Mouse (Mus musculus) kidney, embryonic 14.5 days (tissue): ENCODE data around the gene Lrrc38. TPM values are rescaled to one million over a fixed set of nuclear protein-coding genes. Genes with fewer than 3 reads are reported as not detected.

Source experiments
- ATAC-seq: fragments of 200-750 bp; cut with Nextera tagmentation; 2 replicates; pipeline ENCODE4 v1.8.0; 2017; ENCODE audit warnings: moderate number of reproducible peaks, mild to moderate bottlenecking, moderate TSS enrichment, moderate library complexity; ENCODE audit not compliant: low FRiP score, low TSS enrichment
- H3K27ac ChIP-seq: fragments of 300-500 bp; sonication (generic); 2 replicates; pipeline ENCODE4 v1.5.1; 2014; ENCODE audit warnings: low read depth, mild to moderate bottlenecking, low read length, moderate library complexity, mixed read lengths
- H3K27me3 ChIP-seq: fragments of 300-500 bp; sonication (generic); 2 replicates; pipeline ENCODE4 v1.6.1; 2014; ENCODE audit warnings: mild to moderate bottlenecking, low read length; ENCODE audit not compliant: control insufficient read depth, insufficient read depth
- H3K36me3 ChIP-seq: fragments of 300-500 bp; sonication (generic); 2 replicates; pipeline ENCODE4 v1.6.1; 2014; ENCODE audit warnings: low read length, mixed read lengths; ENCODE audit not compliant: control insufficient read depth, insufficient read depth
- H3K4me1 ChIP-seq: fragments of 300-500 bp; sonication (generic); 2 replicates; pipeline ENCODE4 v1.6.1; 2014; ENCODE audit warnings: low read length, mixed read lengths; ENCODE audit not compliant: control insufficient read depth, insufficient read depth
- H3K4me2 ChIP-seq: fragments of 300-500 bp; sonication (generic); replicated peaks from 2 replicates; pipeline ENCODE4 v1.6.1; 2014; ENCODE audit warnings: low read depth, mild to moderate bottlenecking, low read length
- H3K4me3 ChIP-seq: fragments of 300-500 bp; sonication (generic); 2 replicates; pipeline ENCODE4 v1.5.1; 2014; ENCODE audit warnings: mild to moderate bottlenecking, low read length
- H3K9ac ChIP-seq: fragments of 300-500 bp; sonication (generic); 2 replicates; pipeline ENCODE4 v1.6.1; 2014; ENCODE audit warnings: low read depth, mild to moderate bottlenecking, low read length, moderate library complexity
- H3K9me3 ChIP-seq: fragments of 300-500 bp; sonication (generic); 2 replicates; pipeline ENCODE4 v1.6.1; 2016; ENCODE audit warnings: low read length; ENCODE audit not compliant: control insufficient read depth
- WGBS: fragments of 180-500 bp; shearing (Covaris S2); extraction: QIAGEN DNeasy Blood & Tissue Kit; methylation state at CpG from one replicate; pipeline ENCODE4 v1.1.7; 2014; 5-methylcytosine and 5-hydroxymethylcytosine counted together
- polyA plus RNA-seq: library from polyadenylated mRNA; unstranded; fragments of >200 nt; fragmentation: Nextera tagmentation; extraction: Ambion mirVana; gene quantifications from 2 replicates; pipeline ENCODE4 v1.2.1, GENCODE M21; 2014

Gene Lrrc38
- polyA plus RNA-seq, 1 experiment from 2014 or later = not detected

DNA sequence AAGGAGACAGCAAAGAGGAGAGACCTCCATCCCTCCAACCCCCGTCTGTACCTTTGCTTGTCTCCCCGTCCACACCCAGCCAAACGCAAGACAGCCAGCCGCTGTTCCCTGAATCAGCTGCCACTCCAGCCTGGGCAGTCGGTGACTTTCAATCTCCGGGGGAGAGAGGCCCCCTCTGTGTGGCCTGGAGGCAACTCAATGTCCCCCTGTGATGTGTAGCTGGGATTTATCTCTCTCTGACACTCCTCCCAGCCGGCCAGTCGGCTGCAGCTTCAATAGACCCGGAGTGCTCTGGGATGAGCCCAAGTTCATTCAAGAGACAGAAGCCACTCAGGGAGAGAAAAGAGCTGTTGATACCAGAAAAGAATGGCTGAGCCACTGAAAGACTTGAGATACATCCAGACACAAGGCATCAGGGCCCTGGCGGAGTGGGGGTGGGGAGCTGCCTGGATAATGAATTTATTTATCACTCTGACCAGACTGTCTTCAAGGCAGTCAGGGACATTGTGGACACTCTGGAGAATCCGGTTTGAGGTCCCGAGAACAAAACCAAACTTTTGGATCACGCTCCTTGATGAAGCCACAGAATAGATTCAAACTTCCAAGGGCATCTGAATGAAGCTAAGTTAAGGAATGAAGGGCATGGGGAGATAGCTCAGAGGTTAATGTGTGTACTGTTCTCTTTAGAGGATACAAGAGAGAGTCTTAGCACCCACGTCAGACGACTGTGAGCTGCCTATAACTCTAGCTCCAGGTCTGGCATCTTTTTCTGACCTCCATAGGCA, 30.6 kb downstream of the Lrrc38 start:
- H3K4me1 ChIP-seq = no peaks in the 10 kb centered on the region
- no peak overlapping the region for H3K4me3 ChIP-seq
- H3K9ac ChIP-seq = no peak overlapping the region
- no peaks in the 10 kb centered on the region for H3K9me3 ChIP-seq
- H3K27ac ChIP-seq = no peak overlapping the region
- H3K36me3 ChIP-seq = no peaks in the 10 kb centered on the region
- 0 out of 2 replicates have a peak, but pooled peaks have one; percentile 28 for ATAC-seq
- H3K4me2 ChIP-seq = no peak overlapping the region
- peaks cover 8% of the 10 kb centered on the region; the same call in 1 of the 2 replicates for H3K27me3 ChIP-seq
- 28% methylated on average over 15 of the region's 15 CpGs for WGBS

DNA sequence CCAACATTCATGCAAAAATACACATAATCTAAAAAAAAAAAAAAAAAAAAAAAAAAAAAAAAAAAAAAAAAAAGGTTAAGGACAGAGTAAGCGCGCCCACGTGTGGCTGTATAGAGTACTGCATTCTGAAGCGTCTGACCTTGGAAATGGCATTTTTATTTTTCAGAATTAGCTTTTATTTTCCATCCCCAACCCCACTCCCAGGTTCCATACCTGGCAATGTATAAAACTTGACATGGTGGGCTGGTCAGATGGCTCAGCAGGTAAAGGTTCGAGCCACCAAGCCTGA, 31.1 kb downstream of the Lrrc38 start:
- H3K4me1 ChIP-seq = no peaks in the 10 kb centered on the region
- H3K27ac ChIP-seq = no peak overlapping the region
- H3K36me3 ChIP-seq = no peaks in the 10 kb centered on the region
- H3K4me2 ChIP-seq = no peak overlapping the region
- H3K9me3 ChIP-seq = no peaks in the 10 kb centered on the region
- WGBS = 0% methylated on average over 5 of the region's 5 CpGs
- no peak for ATAC-seq
- H3K9ac ChIP-seq = no peak overlapping the region
- peaks cover 8% of the 10 kb centered on the region; the same call in 1 of the 2 replicates for H3K27me3 ChIP-seq
- no peak overlapping the region for H3K4me3 ChIP-seq

DNA sequence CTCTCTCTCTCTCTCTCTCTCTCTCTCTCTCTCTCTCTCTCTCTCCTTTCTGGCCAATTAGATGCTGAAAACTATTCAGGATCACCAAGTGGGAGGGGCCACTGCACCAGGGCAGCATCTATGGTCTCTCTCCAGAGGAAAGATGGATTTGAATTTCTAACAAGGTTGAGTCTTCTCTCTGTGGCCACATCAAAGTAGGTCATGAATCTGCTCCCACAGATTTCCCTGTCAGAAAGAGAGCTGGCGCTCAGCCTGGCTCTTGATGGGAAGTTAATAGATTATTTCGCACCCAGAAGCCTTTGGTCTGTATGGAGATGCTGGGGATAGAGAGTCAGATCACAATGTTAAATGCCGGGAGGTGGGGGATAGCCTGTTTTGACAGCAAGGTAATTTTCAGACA, 32.6 kb downstream of the Lrrc38 start:
- no peaks in the 10 kb centered on the region for H3K9me3 ChIP-seq
- H3K4me3 ChIP-seq = no peak overlapping the region
- no peak for ATAC-seq
- no peaks in the 10 kb centered on the region for H3K36me3 ChIP-seq
- no peak overlapping the region for H3K4me2 ChIP-seq
- H3K27me3 ChIP-seq = peaks cover 8% of the 10 kb centered on the region; the same call in 1 of the 2 replicates
- H3K4me1 ChIP-seq = no peaks in the 10 kb centered on the region
- WGBS = 80% methylated on average over 3 of the region's 3 CpGs
- no peak overlapping the region for H3K9ac ChIP-seq
- no peak overlapping the region for H3K27ac ChIP-seq

DNA sequence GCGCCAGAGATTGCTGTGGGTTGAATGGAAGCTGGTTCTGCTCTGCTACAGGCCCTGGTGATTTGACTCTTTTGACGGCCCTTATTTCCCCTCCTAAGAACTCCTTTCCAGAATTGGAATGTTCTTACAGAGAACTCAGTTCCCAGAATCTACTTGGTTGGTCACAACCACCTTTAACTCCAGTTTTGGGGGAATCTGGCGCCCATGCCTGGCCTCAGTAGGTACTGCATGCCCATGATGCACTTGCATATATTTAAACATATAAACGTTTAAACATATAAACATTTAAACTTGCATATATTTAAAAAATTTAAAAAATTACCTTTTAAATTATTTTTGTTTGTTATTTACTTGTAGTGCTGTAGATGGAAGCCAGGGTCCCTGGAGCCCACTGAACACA, 34.1 kb downstream of the Lrrc38 start:
- no peaks in the 10 kb centered on the region for H3K4me1 ChIP-seq
- H3K27ac ChIP-seq = no peak overlapping the region
- no peaks in the 10 kb centered on the region for H3K9me3 ChIP-seq
- 47% methylated on average over 4 of the region's 4 CpGs for WGBS
- H3K27me3 ChIP-seq = peaks cover 8% of the 10 kb centered on the region; the same call in 1 of the 2 replicates
- no peak overlapping the region for H3K9ac ChIP-seq
- no peak for ATAC-seq
- H3K36me3 ChIP-seq = no peaks in the 10 kb centered on the region
- H3K4me2 ChIP-seq = no peak overlapping the region
- no peak overlapping the region for H3K4me3 ChIP-seq

DNA sequence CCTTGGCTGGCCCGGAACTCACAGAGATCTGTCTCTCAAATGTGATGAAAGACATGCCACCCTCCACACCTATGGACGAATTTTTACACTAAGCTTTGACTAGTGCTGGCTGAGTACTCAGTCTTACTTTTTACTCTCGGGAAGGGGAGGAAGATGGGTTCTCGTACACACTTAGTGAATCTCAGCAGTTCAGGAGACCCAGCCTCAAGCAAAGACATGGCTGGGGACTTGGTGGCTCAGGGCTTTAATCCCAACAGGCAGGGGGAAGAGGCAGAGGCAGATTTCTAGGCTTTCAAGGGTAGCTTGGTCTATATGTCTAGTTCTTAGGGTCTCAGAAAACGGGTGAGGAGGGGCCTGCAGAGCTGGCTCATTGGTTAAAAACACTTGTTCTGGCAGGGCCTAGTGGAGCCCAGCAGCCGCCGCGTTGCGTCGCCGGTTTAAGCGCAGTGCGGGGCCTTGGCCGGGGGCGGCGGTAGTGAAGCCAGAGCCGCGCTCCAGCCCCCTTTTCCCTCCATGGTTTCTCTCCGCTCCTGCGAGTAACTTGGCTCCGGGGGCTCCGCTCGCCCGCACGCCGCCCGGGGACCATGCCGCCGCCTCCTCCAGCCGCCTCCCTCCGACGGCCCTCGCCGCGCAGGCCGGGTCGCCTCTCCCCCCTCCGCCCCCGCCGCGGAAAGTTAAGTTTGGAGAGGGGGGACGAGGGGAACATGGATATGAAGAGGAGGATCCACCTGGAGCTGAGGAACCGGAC, 39.6 kb downstream of the Lrrc38 start:
- WGBS = 8% methylated on average over 36 of the region's 43 CpGs
- ATAC-seq = peak; percentile 93

DNA sequence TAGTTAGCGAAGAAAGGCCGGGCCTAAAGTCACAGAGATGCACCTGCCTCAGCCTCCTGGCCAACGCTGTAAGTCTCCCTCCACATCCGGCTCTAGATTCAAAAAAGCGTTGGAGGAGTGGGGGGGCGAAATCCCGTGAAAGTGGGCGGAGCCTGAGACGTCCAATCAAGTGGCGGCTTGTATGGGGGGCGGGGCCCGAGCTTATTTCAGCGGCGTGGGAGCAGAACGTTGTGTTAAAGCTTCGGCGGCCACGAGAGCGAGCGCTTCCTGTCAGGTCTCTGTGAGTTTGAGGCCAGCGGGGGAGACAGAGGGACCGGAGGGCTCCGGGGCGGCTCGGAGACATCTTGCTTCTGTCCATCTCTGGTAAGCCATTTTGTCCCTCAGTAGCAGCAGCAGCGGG, 44.6 kb downstream of the Lrrc38 start, which contains the start of gene Pramel1:
Gene Pramel1 (plus strand): TSS at position 248 of the 400 bp plus-strand sequence.
- no peak within 1 kb of the TSS for H3K4me2 ChIP-seq
- H3K9ac ChIP-seq = no peak within 1 kb of the TSS
- no peaks in the 10 kb centered on the region for H3K4me1 ChIP-seq
- H3K4me3 ChIP-seq = no peak within 1 kb of the TSS
- no peak within 1 kb of the TSS for H3K27ac ChIP-seq
- H3K27me3 ChIP-seq = no peaks in the 10 kb centered on the region
- ATAC-seq = no peak
- no peaks in the 10 kb centered on the region for H3K36me3 ChIP-seq
- no peaks in the 10 kb centered on the region for H3K9me3 ChIP-seq
- WGBS = 81% methylated on average over 26 of the region's 26 CpGs

More for the DNA sequence above, 39.6 kb downstream of the Lrrc38 start:
- H3K27ac ChIP-seq = no peak overlapping the region
- H3K4me2 ChIP-seq = peak overlapping the region; percentile 45
- no peaks in the 10 kb centered on the region for H3K27me3 ChIP-seq
- no peaks in the 10 kb centered on the region for H3K9me3 ChIP-seq
- H3K4me1 ChIP-seq = no peaks in the 10 kb centered on the region
- H3K9ac ChIP-seq = peak overlapping the region; percentile 57; the same call in 1 of the 2 replicates
- peak overlapping the region; percentile 35 for H3K4me3 ChIP-seq
- no peaks in the 10 kb centered on the region for H3K36me3 ChIP-seq

DNA sequence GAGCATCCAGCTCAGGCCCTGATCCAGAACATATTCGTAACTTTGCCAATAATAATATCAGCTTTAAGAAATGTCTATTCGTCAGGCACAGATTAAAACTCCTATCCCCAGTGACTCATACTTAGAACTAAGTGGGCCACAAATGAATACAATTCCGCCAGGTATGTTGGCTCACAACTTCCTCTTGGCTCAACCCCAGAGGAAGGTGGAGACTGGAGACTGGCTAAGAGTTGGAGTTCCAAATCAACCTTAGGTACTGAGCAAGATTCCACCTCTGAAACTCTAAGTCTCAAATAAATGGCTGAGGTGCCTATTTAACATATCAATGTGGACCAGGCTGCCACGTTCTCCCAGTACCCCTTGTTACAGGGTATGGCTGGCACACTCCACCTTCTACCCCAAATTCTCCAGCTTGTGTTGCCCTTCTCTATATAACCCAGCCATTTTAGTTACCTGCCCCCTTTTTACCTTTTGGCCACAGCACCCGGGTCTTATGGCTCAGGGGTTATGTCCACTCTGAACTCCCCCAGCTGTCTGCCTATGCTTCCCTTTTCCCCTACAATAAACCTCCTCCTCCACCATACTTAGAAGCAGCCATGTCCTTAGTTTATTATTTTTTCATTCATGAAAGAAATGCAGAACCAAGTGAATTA, 62.1 kb downstream of the Lrrc38 start:
- 65% methylated on average over 5 of the region's 5 CpGs for whole genome bisulfite sequencing
- Histone ChIP-seq H3K4me2 (peak overlapping the region; percentile 50), H3K4me1 (0 out of 2 replicates have a peak, but pooled peaks cover 4% of the 10 kb centered on the region), H3K27me3 (no peaks in the 10 kb centered on the region), H3K9me3 (peaks cover 2% of the 10 kb centered on the region; the same call in 1 of the 2 replicates), H3K9ac (peak overlapping the region; percentile 13; the same call in 1 of the 2 replicates), H3K36me3 (peaks cover 15% of the 10 kb centered on the region), H3K27ac (no peak overlapping the region; the same call in 1 of the 2 replicates), H3K4me3 (peak overlapping the region; percentile 48)
- peak; percentile 29 for ATAC-seq

DNA sequence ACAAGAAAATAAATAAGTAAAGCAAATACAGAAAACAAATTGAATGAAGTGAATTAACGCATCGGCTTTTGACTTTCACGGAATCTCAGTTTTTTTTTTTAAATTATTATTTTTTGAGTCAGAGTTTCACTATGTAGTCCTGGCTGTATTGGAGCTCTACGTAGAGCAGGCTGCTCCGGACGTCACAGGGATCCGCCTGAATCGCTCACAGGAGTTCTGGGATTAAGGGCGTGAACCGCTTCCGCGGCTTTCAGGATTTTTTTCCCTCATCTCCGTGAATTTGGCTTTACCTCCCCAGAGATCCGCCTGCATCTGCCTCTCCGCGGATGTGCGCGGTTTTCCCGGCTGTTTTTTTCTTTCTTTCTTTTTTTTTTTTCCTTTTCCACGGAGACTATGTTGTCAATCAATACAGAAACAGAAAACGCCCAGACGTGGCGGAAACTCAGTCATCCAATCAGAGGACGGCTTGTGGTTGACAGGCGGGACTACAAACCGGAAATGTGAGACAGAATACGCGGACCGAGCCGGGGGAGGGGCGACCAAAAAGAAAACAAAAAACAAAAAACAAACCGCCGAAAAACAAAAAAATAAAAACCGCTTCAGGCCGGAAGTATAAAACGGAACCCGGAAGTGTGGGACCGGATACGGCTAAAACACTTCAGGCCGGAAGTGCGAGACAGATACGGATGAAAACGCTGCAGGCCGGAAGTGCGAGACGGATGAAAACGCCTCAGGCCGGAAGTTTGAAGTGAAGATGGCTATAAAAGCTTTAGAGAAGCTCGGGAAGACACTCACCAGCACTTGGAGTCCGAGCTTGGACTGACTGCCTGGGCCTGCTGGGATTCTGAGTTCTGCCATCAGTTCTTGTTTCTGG, 62.9 kb downstream of the Lrrc38 start, which contains the start of gene Pramef8:
Gene Pramef8 (plus strand): TSS at position 208 of the 874 bp plus-strand sequence.
- under 1% methylated on average over 50 of the region's 50 CpGs for WGBS

More for the DNA sequence above, 62.9 kb downstream of the Lrrc38 start, which contains the start of gene Pramef8:
- Histone ChIP-seq H3K4me2 (peak within 1 kb of the TSS; percentile 50), H3K9me3 (peaks cover 2% of the 10 kb centered on the region; the same call in 1 of the 2 replicates), H3K36me3 (peaks cover 23% of the 10 kb centered on the region), H3K4me1 (0 out of 2 replicates have a peak, but pooled peaks cover 4% of the 10 kb centered on the region), H3K9ac (peak within 1 kb of the TSS; percentile 13; the same call in 1 of the 2 replicates), H3K27me3 (no peaks in the 10 kb centered on the region), H3K4me3 (peak within 1 kb of the TSS; percentile 48), H3K27ac (peak within 1 kb of the TSS; percentile 73)
- peak; percentile 93 for ATAC-seq
